Mouse (Mus musculus) adrenal gland, postnatal 0 days (tissue): ENCODE data around the gene Emp1. TPM values are rescaled to one million over a fixed set of nuclear protein-coding genes. Genes with fewer than 3 reads are reported as not detected.

Experiments
- polyA plus RNA-seq: library from polyadenylated mRNA; unstranded; fragments of >200 nt; fragmentation: Nextera tagmentation; extraction: Ambion mirVana; gene quantifications from 2 replicates; pipeline ENCODE4 v1.2.1, GENCODE M21; 2015

Gene Emp1
- 42.1 and 54.6 TPM in 2 replicates for polyA plus RNA-seq

DNA sequence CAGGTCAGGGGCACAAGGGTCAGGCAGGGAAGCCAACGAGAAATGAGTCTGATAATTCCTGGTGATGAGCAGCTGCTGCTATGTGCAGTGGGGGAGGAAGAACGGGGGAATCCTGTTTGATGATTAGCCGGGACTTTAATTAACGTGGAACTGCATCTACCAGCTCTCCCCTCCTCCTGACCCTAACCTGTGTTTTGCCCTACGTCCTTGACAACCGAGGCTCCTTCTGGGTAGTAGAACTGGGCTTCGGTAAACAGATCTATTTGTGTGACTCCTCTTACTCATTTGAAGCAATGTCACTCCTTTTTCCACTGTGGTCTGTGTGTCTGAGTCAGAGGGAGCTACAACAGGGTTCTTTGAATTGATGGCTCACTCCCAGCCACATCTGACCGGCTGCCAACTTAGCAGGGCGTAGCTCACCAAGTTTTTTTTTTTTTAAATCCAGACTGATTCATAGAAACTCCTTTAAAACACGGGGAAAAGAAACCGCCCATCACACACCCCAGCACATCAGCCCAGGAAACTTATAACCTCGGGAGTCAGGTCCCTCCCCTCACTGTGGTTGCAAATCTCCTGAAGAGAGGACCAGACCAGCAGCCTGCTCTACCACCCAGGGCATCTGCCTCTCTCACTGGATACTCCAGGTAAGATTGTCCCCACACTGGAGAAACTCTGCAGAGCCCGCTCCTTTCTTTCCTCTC is at the start of gene Emp1:
Emp1 (plus strand) TSS at position 87 of the 701 bp plus-strand sequence.

Other genes starting within 250 kb of the Emp1 start
- not detected in 2 replicates for gene Gprc5d, start 244.3 kb upstream of the Emp1 start, polyA plus RNA-seq
- 22.3 and 40.1 TPM in 2 replicates for gene Fam234b, start 164.6 kb upstream of the Emp1 start, polyA plus RNA-seq
- gene Hebp1, start 164.5 kb upstream of the Emp1 start, polyA plus RNA-seq: 28.4 and 28.5 TPM in 2 replicates
- gene Gsg1, start 108.2 kb upstream of the Emp1 start, polyA plus RNA-seq: 0.30 and 0.76 TPM in 2 replicates
- gene Pbp2, start 52.1 kb upstream of the Emp1 start, polyA plus RNA-seq: not detected in 2 replicates